Mouse (Mus musculus): Measurements from ENCODE around the gene Lrrc61. TPM values are rescaled to one million over a fixed set of nuclear protein-coding genes. Genes with fewer than 3 reads are reported as not detected.

The Lrrc61 gene
- polyA plus RNA-seq, 1 experiment from 2014 or later: 7.3 TPM

Other genes with a start within 250 kb of the Lrrc61 start
- 18.5 and 19.8 TPM in 2 replicates for gene Krba1, start 159.2 kb upstream of the Lrrc61 start, polyA plus RNA-seq (2015; fragmentation: Nextera tagmentation; extraction: Ambion mirVana)
- gene Zfp467, start 109.0 kb upstream of the Lrrc61 start, polyA plus RNA-seq (2015; fragmentation: Nextera tagmentation; extraction: Ambion mirVana): 18.9 and 22.0 TPM in 2 replicates
- gene Sspo, start 106.6 kb upstream of the Lrrc61 start, polyA plus RNA-seq (2015; fragmentation: Nextera tagmentation; extraction: Ambion mirVana): 0.29 and 0.44 TPM in 2 replicates
- gene Atp6v0e2, start 17.2 kb upstream of the Lrrc61 start, polyA plus RNA-seq (2015; fragmentation: Nextera tagmentation; extraction: Ambion mirVana): 9.4 and 11.7 TPM in 2 replicates
- 76.6 and 84.0 TPM in 2 replicates for gene Rarres2, start 18.0 kb downstream of the Lrrc61 start, polyA plus RNA-seq (2015; fragmentation: Nextera tagmentation; extraction: Ambion mirVana)
- not detected in 2 replicates for gene Gm45021, start 34.8 kb downstream of the Lrrc61 start, polyA plus RNA-seq (2015; fragmentation: Nextera tagmentation; extraction: Ambion mirVana)
- 28.1 and 30.9 TPM in 2 replicates for gene Repin1, start 39.1 kb downstream of the Lrrc61 start, polyA plus RNA-seq (2015; fragmentation: Nextera tagmentation; extraction: Ambion mirVana)
- gene Gm44965, start 39.1 kb downstream of the Lrrc61 start, polyA plus RNA-seq (2015; fragmentation: Nextera tagmentation; extraction: Ambion mirVana): not detected in 2 replicates
- 5.5 and 8.3 TPM in 2 replicates for gene Zfp775, start 47.3 kb downstream of the Lrrc61 start, polyA plus RNA-seq (2015; fragmentation: Nextera tagmentation; extraction: Ambion mirVana)
- gene AI854703, start 72.0 kb downstream of the Lrrc61 start, polyA plus RNA-seq (2015; fragmentation: Nextera tagmentation; extraction: Ambion mirVana): 0.93 and 1.1 TPM in 2 replicates
- gene Gimap8, start 92.4 kb downstream of the Lrrc61 start, polyA plus RNA-seq (2015; fragmentation: Nextera tagmentation; extraction: Ambion mirVana): 4.2 and 4.3 TPM in 2 replicates
- 16.1 and 16.2 TPM in 2 replicates for gene Gimap9, start 121.3 kb downstream of the Lrrc61 start, polyA plus RNA-seq (2015; fragmentation: Nextera tagmentation; extraction: Ambion mirVana)
- gene Gimap4, start 129.8 kb downstream of the Lrrc61 start, polyA plus RNA-seq (2015; fragmentation: Nextera tagmentation; extraction: Ambion mirVana): 45.0 and 46.6 TPM in 2 replicates
- gene Gimap6, start 153.4 kb downstream of the Lrrc61 start, polyA plus RNA-seq (2015; fragmentation: Nextera tagmentation; extraction: Ambion mirVana): 41.3 and 48.5 TPM in 2 replicates
- 3.4 and 4.2 TPM in 2 replicates for gene Gm28053, start 163.8 kb downstream of the Lrrc61 start, polyA plus RNA-seq (2015; fragmentation: Nextera tagmentation; extraction: Ambion mirVana)
- 0.29 TPM in 1 of 2 replicates, not detected in the other for gene Gimap7, start 163.8 kb downstream of the Lrrc61 start, polyA plus RNA-seq (2015; fragmentation: Nextera tagmentation; extraction: Ambion mirVana)
- gene Gimap1, start 184.3 kb downstream of the Lrrc61 start, polyA plus RNA-seq (2015; fragmentation: Nextera tagmentation; extraction: Ambion mirVana): 43.0 and 53.3 TPM in 2 replicates
- gene Gimap5, start 191.4 kb downstream of the Lrrc61 start, polyA plus RNA-seq (2015; fragmentation: Nextera tagmentation; extraction: Ambion mirVana): 23.7 and 25.2 TPM in 2 replicates
- gene Gimap3, start 216.1 kb downstream of the Lrrc61 start, polyA plus RNA-seq (2015; fragmentation: Nextera tagmentation; extraction: Ambion mirVana): 0.22 TPM in 1 of 2 replicates, not detected in the other

Data from lung, embryonic 15.5 days (tissue).